Mouse (Mus musculus) CD4-positive, CD25-positive, alpha-beta regulatory T cell (primary cell): Measurements from ENCODE around the gene Il1f8. TPM values are rescaled to one million over a fixed set of nuclear protein-coding genes. Genes with fewer than 3 reads are reported as not detected.

ENCODE experiments used
- polyA plus RNA-seq: library from polyadenylated mRNA; unstranded; fragments of 100-300 nt; shearing (Covaris generic); gene quantifications from one replicate; pipeline ENCODE4 v1.2.1, GENCODE M21; 2017

Gene Il1f8
- not detected for polyA plus RNA-seq

DNA sequence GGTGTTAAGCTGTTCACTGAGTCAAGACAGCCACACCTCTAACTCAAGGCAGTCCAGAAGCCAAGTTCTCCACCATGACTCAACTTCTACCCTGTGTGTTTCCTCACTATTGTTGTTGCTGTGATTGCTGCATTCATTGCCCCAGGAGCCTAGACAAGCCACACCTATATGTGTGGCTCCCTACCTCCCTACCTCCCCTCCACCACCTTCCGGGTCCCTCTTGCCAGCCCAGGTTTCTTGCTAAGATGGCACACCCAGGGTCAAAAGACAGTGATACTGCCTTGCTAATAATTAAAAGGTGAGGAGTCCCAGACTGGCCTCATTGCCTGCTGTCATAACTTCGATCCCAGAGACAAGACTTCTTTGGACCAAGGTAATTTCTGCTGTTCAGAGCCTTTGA, at the start of gene Il1f8:
Gene Il1f8, plus strand, starts transcription at position 301 of the 400 bp plus-strand sequence.

DNA sequence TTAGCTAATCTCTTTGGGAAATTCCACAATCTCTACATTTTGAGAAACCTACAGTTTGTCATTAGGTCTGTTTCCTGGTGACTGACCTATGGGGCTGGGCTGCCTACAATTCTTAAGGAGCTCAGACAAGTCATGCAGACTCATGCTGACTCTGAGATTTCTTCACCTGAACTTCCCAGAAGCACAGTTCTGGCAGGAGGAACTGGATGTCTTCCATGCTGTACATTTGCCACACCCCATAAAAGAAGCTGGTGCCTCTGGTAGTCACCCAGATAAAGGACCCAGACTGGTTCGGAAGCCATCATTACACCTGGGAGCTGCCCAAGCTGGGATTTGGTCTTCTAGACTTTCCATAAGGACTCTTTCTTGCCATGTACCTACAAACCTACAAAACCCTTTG, 33.2 kb downstream of the Il1f8 start, which contains the start of gene Il1f9:
Gene Il1f9, plus strand, starts transcription at position 301 of the 400 bp plus-strand sequence.

Other genes starting within 250 kb of the Il1f8 start
- not detected for gene Hnmt, start 103.8 kb upstream of the Il1f8 start, polyA plus RNA-seq
- not detected for gene Tbpl2, start 56.6 kb upstream of the Il1f8 start, polyA plus RNA-seq
- not detected for gene Il1f9, start 33.3 kb downstream of the Il1f8 start, polyA plus RNA-seq
- gene Il1f6, start 62.3 kb downstream of the Il1f8 start, polyA plus RNA-seq = not detected
- gene Il1f5, start 123.8 kb downstream of the Il1f8 start, polyA plus RNA-seq = not detected
- not detected for gene Il1f10, start 138.0 kb downstream of the Il1f8 start, polyA plus RNA-seq
- gene Il1rn, start 183.7 kb downstream of the Il1f8 start, polyA plus RNA-seq = 0.75 TPM
- gene Psd4, start 214.4 kb downstream of the Il1f8 start, polyA plus RNA-seq = 145 TPM